Mouse (Mus musculus): ENCODE measurements around the gene Cblc.

Cblc gene

DNA sequence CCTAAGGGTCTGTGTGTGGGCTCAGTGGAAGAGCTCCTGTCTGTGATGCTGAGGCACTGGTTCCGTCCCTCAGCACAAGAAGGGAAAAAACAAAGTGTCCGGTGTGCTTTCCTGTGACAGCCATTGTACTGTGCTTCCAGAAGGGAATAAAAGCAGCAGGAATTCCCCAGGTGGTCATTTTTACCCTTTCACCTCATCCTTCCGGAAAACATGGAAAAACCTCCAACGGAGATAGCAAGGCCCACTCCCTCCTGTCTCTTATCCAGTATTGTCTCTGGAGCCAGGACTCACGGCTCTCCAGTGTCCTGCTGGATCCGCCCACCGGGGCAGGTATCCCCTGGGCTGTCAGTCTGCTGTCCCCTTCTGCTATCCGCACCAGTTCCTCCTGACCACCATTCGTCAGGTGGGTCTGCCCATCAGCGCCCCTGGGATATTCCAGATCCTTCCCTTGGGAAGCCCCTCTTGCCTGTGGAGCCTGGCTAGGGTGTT, 62.4 kb downstream of the Cblc start:
- no peak for DNase-seq (ENCODE audit: extremely low spot score, low read depth, low spot score)
